Mouse (Mus musculus) neural tube, embryonic 11.5 days (tissue): Measurements from ENCODE around the gene Ppp1r18. TPM values are rescaled to one million over a fixed set of nuclear protein-coding genes. Genes with fewer than 3 reads are reported as not detected.

ENCODE experiments used
- ATAC-seq: fragments of 200-750 bp; cut with Nextera tagmentation; 2 replicates; pipeline ENCODE4 v1.8.0; 2017; ENCODE audit warnings: moderate number of reproducible peaks, mild to moderate bottlenecking, moderate TSS enrichment, moderate library complexity; ENCODE audit not compliant: insufficient read depth, low FRiP score, low TSS enrichment
- DNase-seq: peaks from one replicate; pipeline ENCODE4 v3.0.0-alpha.2; 2015; ENCODE audit warnings: low spot score
- H3K27ac ChIP-seq: fragments of 300-500 bp; sonication (generic); 2 replicates; pipeline ENCODE4 v1.5.1; 2014; ENCODE audit warnings: low read depth, mild to moderate bottlenecking, low read length
- H3K27me3 ChIP-seq: fragments of 300-500 bp; sonication (generic); 2 replicates; pipeline ENCODE4 v1.6.1; 2014; ENCODE audit warnings: mild to moderate bottlenecking, low read length, mixed read lengths; ENCODE audit not compliant: control insufficient read depth, insufficient read depth
- H3K36me3 ChIP-seq: fragments of 300-500 bp; sonication (generic); 2 replicates; pipeline ENCODE4 v1.6.1; 2014; ENCODE audit warnings: mild to moderate bottlenecking, low read length, moderate library complexity, mixed read lengths; ENCODE audit not compliant: control insufficient read depth, insufficient read depth
- H3K4me1 ChIP-seq: fragments of 300-500 bp; sonication (generic); 2 replicates; pipeline ENCODE4 v1.6.1; 2014; ENCODE audit warnings: low read length, mixed read lengths; ENCODE audit not compliant: control insufficient read depth, insufficient read depth
- H3K4me2 ChIP-seq: fragments of 300-500 bp; sonication (generic); 2 replicates; pipeline ENCODE4 v1.6.1; 2014; ENCODE audit warnings: low read depth, mild to moderate bottlenecking, moderate library complexity
- H3K4me3 ChIP-seq: fragments of 300-500 bp; sonication (generic); 2 replicates; pipeline ENCODE4 v1.5.1; 2014; ENCODE audit warnings: low read depth, low read length
- H3K9ac ChIP-seq: fragments of 300-500 bp; sonication (generic); 2 replicates; pipeline ENCODE4 v1.6.1; 2014; ENCODE audit warnings: mild to moderate bottlenecking, low read length
- H3K9me3 ChIP-seq: fragments of 300-500 bp; sonication (generic); 2 replicates; pipeline ENCODE4 v1.6.1; 2016; ENCODE audit warnings: low read length; ENCODE audit not compliant: control insufficient read depth
- WGBS: fragments of 180-500 bp; shearing (Covaris S2); extraction: QIAGEN DNeasy Blood & Tissue Kit; methylation state at CpG from one replicate; pipeline ENCODE4 v1.1.7; 2014; 5-methylcytosine and 5-hydroxymethylcytosine counted together
- polyA plus RNA-seq: library from polyadenylated mRNA; unstranded; fragments of >200 nt; fragmentation: Nextera tagmentation; extraction: Ambion mirVana; gene quantifications from 2 replicates; pipeline ENCODE4 v1.2.1, GENCODE M21; 2014

Ppp1r18 gene
- polyA plus RNA-seq, 1 experiment from 2014 or later, result 39.3 TPM

DNA sequence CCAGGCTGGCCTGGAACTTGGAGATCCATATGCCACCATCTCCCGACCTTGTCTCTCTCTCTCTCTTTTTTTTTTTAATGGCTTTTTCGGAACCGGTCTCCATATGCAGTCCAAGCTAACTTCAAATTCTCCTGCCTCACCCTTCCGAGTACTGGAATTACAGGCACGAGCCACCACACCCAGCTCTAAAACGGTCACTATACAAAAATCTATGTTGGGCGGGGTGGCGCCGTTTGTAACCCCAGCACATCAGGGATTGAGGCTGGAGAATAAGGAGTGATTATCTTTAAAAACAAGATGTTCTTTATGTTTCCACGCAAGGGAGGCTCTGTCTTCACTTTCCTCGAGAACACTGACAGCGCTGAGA lies 4.6 kb upstream of the Ppp1r18 start:
- DNase-seq (no peak), ATAC-seq (no peak)
- H3K27me3 ChIP-seq, result no peaks in the 10 kb centered on the region
- H3K9me3 ChIP-seq, result no peaks in the 10 kb centered on the region
- peak overlapping the region; percentile 73; the same call in 1 of the 2 replicates for H3K27ac ChIP-seq
- no peak overlapping the region; the same call in 1 of the 2 replicates for H3K9ac ChIP-seq
- H3K4me2 ChIP-seq, result peak overlapping the region; percentile 57
- WGBS, result 6% methylated on average over 12 of the region's 12 CpGs
- H3K4me1 ChIP-seq, result no peaks in the 10 kb centered on the region; the same call in 1 of the 2 replicates
- H3K36me3 ChIP-seq, result 0 out of 2 replicates have a peak, but pooled peaks cover 3% of the 10 kb centered on the region
- peak overlapping the region; percentile 57 for H3K4me3 ChIP-seq

DNA sequence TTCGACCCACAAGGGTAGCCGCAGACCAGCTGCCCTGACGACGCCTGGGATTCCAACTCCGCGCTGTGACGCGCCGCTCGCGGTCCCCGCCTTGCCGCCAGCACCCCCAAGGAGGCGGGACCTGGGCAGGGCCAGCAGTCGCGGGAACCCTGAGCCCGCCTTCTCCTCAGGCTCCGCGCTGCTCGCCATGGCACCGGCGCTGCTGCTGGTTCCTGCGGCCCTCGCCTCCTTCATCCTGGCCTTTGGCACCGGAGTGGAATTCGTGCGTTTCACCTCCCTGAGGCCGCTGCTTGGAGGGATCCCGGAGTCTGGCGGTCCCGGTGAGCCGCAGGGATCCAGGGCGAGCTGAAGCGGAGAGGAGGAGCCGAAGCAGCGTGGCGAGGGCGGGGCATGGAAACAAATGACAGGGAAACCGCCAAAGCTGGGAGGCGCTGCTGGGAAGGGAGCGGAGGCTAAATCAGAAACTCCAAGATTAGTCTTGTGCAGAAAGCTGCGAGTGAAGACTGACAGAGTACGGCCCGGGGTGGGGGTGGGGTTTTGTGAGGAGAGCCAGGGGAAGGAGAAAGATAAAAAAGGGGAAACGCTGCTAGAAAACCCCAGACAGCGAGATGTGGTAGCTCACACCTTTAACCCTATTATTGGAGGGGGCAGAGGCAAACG lies 4.1 kb upstream of the Ppp1r18 start, which contains the start of gene Nrm:
TSS of gene Nrm (plus strand) at position 121 of the 660 bp plus-strand sequence.
- Histone ChIP-seq H3K9me3 (no peaks in the 10 kb centered on the region), H3K27ac (peak within 1 kb of the TSS; percentile 73; the same call in 1 of the 2 replicates), H3K4me2 (peak within 1 kb of the TSS; percentile 57), H3K4me1 (no peaks in the 10 kb centered on the region; the same call in 1 of the 2 replicates), H3K27me3 (no peaks in the 10 kb centered on the region), H3K4me3 (peak within 1 kb of the TSS; percentile 57), H3K36me3 (0 out of 2 replicates have a peak, but pooled peaks cover 3% of the 10 kb centered on the region), H3K9ac (peak within 1 kb of the TSS; percentile 74)
- WGBS, result 0% methylated on average over 47 of the region's 47 CpGs
- DNase-seq, result peak; percentile 93
- ATAC-seq, result peak; percentile 86

DNA sequence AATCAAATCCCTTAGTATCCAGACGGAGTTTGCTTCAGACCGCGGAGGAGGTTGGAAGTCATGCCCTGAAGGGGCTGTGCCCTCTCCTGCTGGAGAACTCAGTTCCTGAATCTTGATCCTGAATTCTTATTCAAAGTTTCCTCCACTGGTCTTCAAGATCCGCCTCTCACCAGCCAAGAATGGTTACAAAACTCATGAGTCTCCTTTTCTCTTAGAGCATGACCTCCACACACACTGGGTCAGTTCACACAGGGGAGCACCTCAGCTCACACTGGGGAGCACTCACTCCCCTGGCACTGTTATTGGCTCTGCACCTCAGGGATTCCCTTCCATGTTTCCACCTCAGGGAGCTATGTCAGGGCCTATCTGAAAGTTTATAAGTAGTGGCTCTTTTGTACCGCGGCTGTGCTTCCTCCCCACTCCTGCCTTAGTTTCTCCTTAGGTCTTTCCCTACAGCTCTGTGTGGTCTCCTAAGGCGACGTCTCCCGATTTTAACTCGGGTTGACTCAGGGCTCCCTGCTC lies 500 bp upstream of the Ppp1r18 start:
- DNase-seq, result peak; percentile 4
- Histone ChIP-seq H3K9me3 (no peaks in the 10 kb centered on the region), H3K4me3 (peak overlapping the region; percentile 77), H3K4me1 (peaks cover 25% of the 10 kb centered on the region), H3K4me2 (peak overlapping the region; percentile 86), H3K9ac (peak overlapping the region; percentile 94), H3K27ac (peak overlapping the region; percentile 98), H3K27me3 (no peaks in the 10 kb centered on the region), H3K36me3 (no peaks in the 10 kb centered on the region)
- WGBS, result 22% methylated on average over 10 of the region's 10 CpGs
- ATAC-seq, result no peak

DNA sequence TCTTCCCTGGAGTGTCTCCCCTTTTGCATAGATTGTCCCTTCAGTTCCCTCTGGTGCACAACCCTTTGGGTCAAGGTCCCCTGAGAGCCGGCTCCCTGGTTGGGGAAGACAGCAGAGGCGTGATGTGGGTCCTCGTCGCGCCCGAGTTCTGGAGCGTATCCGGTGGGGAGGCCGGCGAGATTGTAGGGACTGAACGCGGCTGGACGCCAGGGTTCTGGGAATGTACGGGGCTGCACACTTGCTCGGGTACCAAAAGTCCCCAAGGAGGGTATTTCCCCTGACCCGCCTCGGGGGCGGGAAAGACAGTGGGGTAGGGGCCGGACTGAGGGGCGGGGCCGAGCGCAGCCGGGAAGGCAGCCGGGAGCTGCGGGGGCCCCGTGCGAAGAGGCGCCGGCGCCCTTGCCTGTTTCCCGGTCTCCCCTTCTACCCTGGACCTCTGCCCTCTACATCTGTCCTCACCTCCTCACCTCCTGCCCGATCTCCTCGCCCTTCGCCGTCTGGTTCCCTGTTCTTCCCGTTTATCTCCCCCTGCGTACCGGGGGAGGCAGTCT lies 963 bp downstream of the Ppp1r18 start:
- Histone ChIP-seq H3K27me3 (no peaks in the 10 kb centered on the region), H3K9ac (peak overlapping the region; percentile 94), H3K4me1 (peaks cover 28% of the 10 kb centered on the region), H3K4me3 (peak overlapping the region; percentile 77), H3K36me3 (peaks cover 6% of the 10 kb centered on the region; the same call in 1 of the 2 replicates), H3K9me3 (no peaks in the 10 kb centered on the region), H3K27ac (peak overlapping the region; percentile 98), H3K4me2 (peak overlapping the region; percentile 86)
- peak; percentile 62 for ATAC-seq
- WGBS, result 0% methylated on average over 30 of the region's 38 CpGs
- no peak for DNase-seq

DNA sequence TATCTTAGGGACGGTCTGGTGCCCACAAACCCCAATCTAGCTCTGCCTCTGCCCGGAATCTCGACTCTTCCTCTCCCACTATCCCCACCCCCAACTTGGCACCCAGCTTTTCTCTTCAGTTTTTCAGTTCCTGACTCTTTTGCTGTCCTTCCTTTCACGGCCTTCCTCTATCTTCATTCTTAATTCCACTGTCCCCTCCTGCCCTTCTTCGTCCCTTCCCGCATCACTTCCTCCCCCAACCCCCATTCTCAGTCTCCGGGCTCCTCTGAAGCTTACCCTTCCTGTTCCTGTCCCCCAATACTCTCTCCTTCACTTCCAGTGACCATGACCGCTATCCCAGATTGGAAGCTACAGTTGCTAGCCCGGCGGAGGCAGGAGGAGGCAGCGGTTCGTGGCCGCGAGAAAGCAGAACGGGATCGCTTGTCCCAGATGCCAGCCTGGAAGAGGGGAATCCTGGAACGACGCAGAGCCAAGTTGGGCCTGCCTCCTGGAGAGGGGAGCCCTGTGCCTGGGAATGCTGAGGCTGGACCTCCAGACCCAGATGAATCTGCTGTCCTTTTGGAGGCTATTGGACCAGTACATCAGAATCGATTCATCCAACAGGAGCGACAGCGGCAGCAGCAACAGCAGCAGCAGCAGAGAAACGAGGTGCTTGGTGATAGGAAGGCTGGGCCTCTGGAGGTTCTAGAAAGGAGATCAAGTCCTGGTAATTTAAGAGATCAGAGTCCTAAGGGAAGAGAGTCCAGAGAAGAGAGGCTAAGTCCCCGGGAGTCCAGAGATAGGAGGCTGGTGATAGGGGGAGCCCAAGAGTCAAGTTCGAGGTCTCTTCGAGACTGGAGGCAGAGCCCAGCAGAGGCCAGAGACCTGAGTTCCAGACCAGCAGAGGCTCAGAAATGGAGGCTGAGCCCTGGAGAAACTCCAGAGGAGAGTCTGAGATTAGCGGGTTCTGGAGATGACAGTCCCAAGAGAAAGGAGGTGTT lies 1.8 kb downstream of the Ppp1r18 start:
- H3K4me2 ChIP-seq, result peak overlapping the region; percentile 86
- H3K9ac ChIP-seq, result peak overlapping the region; percentile 94
- DNase-seq (peak; percentile 41), ATAC-seq (no peak)
- peaks cover 28% of the 10 kb centered on the region for H3K4me1 ChIP-seq
- 9% methylated on average over 26 of the region's 26 CpGs for WGBS
- H3K9me3 ChIP-seq, result no peaks in the 10 kb centered on the region
- peaks cover 6% of the 10 kb centered on the region; the same call in 1 of the 2 replicates for H3K36me3 ChIP-seq
- H3K27me3 ChIP-seq, result no peaks in the 10 kb centered on the region
- peak overlapping the region; percentile 77 for H3K4me3 ChIP-seq
- peak overlapping the region; percentile 98 for H3K27ac ChIP-seq

DNA sequence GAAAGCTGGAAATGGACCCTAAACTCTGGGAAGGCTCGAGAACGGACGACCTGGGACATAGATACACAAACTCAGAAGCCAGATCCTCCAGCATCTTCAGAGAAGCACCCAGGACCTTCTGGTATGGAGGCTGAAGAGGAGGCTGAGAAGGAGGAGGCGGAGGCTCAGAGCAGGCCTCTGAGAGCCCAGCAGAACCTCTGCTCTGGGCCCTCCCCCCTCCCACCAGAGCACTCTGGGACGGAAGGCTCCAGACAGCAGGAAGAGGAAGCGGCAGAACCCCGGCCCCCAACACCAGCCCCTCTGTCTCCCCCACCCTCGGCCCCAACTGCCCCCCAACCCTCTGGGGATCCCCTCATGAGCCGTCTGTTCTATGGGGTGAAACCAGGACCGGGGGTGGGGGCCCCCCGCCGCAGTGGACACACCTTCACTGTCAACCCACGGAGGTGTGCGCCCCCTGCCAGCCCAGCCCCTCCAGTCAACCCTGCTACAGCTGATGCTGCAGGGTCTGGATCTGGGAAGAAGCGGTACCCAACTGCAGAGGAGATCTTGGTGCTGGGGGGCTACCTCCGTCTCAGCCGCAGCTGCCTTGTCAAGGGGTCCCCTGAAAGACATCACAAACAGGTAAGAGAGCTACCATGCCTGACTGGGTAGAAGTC lies 2.9 kb downstream of the Ppp1r18 start:
- H3K4me2 ChIP-seq, result peak overlapping the region; percentile 86
- ATAC-seq, result no peak
- 46% methylated on average over 15 of the region's 17 CpGs for WGBS
- no peaks in the 10 kb centered on the region for H3K27me3 ChIP-seq
- H3K36me3 ChIP-seq, result peaks cover 6% of the 10 kb centered on the region; the same call in 1 of the 2 replicates
- DNase-seq, result no peak
- peak overlapping the region; percentile 77 for H3K4me3 ChIP-seq
- H3K9ac ChIP-seq, result peak overlapping the region; percentile 94
- peak overlapping the region; percentile 98 for H3K27ac ChIP-seq
- no peaks in the 10 kb centered on the region for H3K9me3 ChIP-seq
- H3K4me1 ChIP-seq, result peaks cover 32% of the 10 kb centered on the region

DNA sequence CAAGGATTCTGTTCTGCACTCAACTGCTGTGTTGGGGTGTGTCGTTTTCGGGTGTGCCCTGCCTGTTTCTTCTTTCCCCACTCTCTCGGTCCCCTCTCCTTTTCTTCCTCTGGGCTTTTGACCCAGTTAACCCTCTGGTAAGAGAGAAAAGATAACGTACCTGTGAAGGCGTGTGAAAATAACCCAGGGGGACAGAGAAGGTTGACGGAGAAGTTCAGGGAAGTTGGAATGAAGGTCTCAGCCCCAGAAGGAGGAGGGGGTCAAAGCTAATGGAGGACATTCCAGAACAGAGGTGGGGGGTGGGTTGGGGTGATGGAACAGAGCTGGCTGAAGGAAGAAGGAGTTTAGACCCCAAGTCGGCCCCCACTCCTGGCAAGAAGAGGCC lies 3.6 kb downstream of the Ppp1r18 start:
- no peaks in the 10 kb centered on the region for H3K9me3 ChIP-seq
- H3K4me3 ChIP-seq, result peak overlapping the region; percentile 77
- no peaks in the 10 kb centered on the region for H3K27me3 ChIP-seq
- 10% methylated on average over 7 of the region's 7 CpGs for WGBS
- H3K4me2 ChIP-seq, result peak overlapping the region; percentile 86
- H3K4me1 ChIP-seq, result peaks cover 37% of the 10 kb centered on the region
- ATAC-seq (no peak), DNase-seq (no peak)
- peak overlapping the region; percentile 94 for H3K9ac ChIP-seq
- H3K36me3 ChIP-seq, result peaks cover 7% of the 10 kb centered on the region; the same call in 1 of the 2 replicates
- H3K27ac ChIP-seq, result peak overlapping the region; percentile 54; the same call in 1 of the 2 replicates
